Mouse (Mus musculus): ENCODE measurements around the gene Tgif1. TPM values are rescaled to one million over a fixed set of nuclear protein-coding genes. Genes with fewer than 3 reads are reported as not detected.

Gene Tgif1
- total and polyA plus RNA-seq, 2 experiments from 2014 or later: 3.5 to 5.2 TPM

- ATAC-seq (no peak), DNase-seq (no peak)
- WGBS: 98% methylated on average over 1 of the region's 1 CpGs
- Histone ChIP-seq H3K27me3 (ENCODE audit: insufficient read depth, low read length) (no peaks in the 10 kb centered on the region), H3K4me2 (ENCODE audit: low read depth) (no peak overlapping the region), H3K9ac (no peak overlapping the region), H3K36me3 (ENCODE audit: insufficient read depth) (no peaks in the 10 kb centered on the region), H3K27ac (ENCODE audit: low read depth, low read length) (no peak overlapping the region), H3K4me1 (ENCODE audit: insufficient read depth) (no peaks in the 10 kb centered on the region), H3K4me3 (ENCODE audit: low read depth, low read length) (no peak overlapping the region), H3K9me3 (ENCODE audit: low read length) (no peaks in the 10 kb centered on the region)
- no peak for TF ChIP-seq CTCF (IDR thresholded peaks at IDR 0.05; ENCODE audit: low read depth)
These were observed 45.5 kb downstream of the Tgif1 start for GRCm38 (mm10) chr17:70807885-70808284.

GRCm38 (mm10) chr17:70806600-70806999 is 46.7 kb downstream of the Tgif1 start:
- Histone ChIP-seq H3K9me3 (ENCODE audit: low read length) (no peaks in the 10 kb centered on the region), H3K36me3 (ENCODE audit: insufficient read depth) (no peaks in the 10 kb centered on the region), H3K4me1 (ENCODE audit: insufficient read depth) (no peaks in the 10 kb centered on the region), H3K27me3 (ENCODE audit: insufficient read depth, low read length) (no peaks in the 10 kb centered on the region), H3K4me2 (ENCODE audit: low read depth) (no peak overlapping the region), H3K27ac (ENCODE audit: low read depth, low read length) (no peak overlapping the region), H3K4me3 (ENCODE audit: low read depth, low read length) (no peak overlapping the region), H3K9ac (no peak overlapping the region)
- ATAC-seq (no peak), DNase-seq (no peak)
- no peak for TF ChIP-seq CTCF (IDR thresholded peaks at IDR 0.05; ENCODE audit: low read depth)
- 83% methylated on average over 2 of the region's 2 CpGs for WGBS

- ATAC-seq: no peak
- H3K9ac ChIP-seq: no peak overlapping the region
- no peak overlapping the region for H3K27ac ChIP-seq (ENCODE audit: low read depth, low read length)
- DNase-seq: no peak
- H3K36me3 ChIP-seq (ENCODE audit: insufficient read depth): no peaks in the 10 kb centered on the region
- H3K4me2 ChIP-seq (ENCODE audit: low read depth): no peak overlapping the region
- no peaks in the 10 kb centered on the region for H3K9me3 ChIP-seq (ENCODE audit: low read length)
- H3K4me1 ChIP-seq (ENCODE audit: insufficient read depth): no peaks in the 10 kb centered on the region
- 96% methylated on average over 9 of the region's 9 CpGs for WGBS
- no peaks in the 10 kb centered on the region for H3K27me3 ChIP-seq (ENCODE audit: insufficient read depth, low read length)
- H3K4me3 ChIP-seq (ENCODE audit: low read depth, low read length): no peak overlapping the region
- TF ChIP-seq CTCF (IDR thresholded peaks at IDR 0.05; ENCODE audit: low read depth): no peak
These were observed 47.5 kb downstream of the Tgif1 start for GRCm38 (mm10) chr17:70805866-70806265.

DNA sequence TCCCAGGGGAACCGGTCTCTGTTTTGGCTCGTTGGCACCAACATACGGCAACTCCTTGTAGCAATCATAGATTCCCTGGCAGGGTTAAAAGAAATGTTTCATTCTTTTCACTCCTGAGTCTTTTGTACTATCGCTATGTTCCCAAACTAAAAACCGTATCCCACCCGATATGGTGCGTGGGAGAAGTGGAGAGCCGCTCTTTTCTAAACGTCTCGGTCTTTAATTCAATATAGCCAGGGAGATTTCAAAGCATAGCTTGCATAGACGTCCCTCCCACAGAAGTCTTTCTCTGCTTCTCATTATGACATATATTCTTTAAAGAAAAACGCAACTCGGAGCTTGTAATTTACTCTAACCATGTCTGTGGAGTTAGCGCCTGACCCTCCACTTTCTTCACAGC is 51.3 kb downstream of the Tgif1 start:
- Histone ChIP-seq H3K4me2 (ENCODE audit: low read depth) (no peak overlapping the region), H3K4me3 (ENCODE audit: low read depth, low read length) (no peak overlapping the region), H3K36me3 (ENCODE audit: insufficient read depth) (no peaks in the 10 kb centered on the region), H3K9me3 (ENCODE audit: low read length) (no peaks in the 10 kb centered on the region), H3K27ac (ENCODE audit: low read depth, low read length) (no peak overlapping the region), H3K4me1 (ENCODE audit: insufficient read depth) (no peaks in the 10 kb centered on the region), H3K27me3 (ENCODE audit: insufficient read depth, low read length) (no peaks in the 10 kb centered on the region), H3K9ac (no peak overlapping the region)
- WGBS: 68% methylated on average over 14 of the region's 14 CpGs
- ATAC-seq (no peak), DNase-seq (no peak)
- TF ChIP-seq CTCF (IDR thresholded peaks at IDR 0.05; ENCODE audit: low read depth): no peak

- Histone ChIP-seq H3K9ac (no peak overlapping the region), H3K27ac (ENCODE audit: low read depth, low read length) (no peak overlapping the region), H3K27me3 (ENCODE audit: insufficient read depth, low read length) (no peaks in the 10 kb centered on the region), H3K4me1 (ENCODE audit: insufficient read depth) (0 out of 2 replicates have a peak, but pooled peaks cover 3% of the 10 kb centered on the region), H3K4me2 (ENCODE audit: low read depth) (no peak overlapping the region), H3K36me3 (ENCODE audit: insufficient read depth) (no peaks in the 10 kb centered on the region), H3K4me3 (ENCODE audit: low read depth, low read length) (no peak overlapping the region), H3K9me3 (ENCODE audit: low read length) (no peaks in the 10 kb centered on the region)
- no peak for ATAC-seq
- no peak for TF ChIP-seq CTCF (IDR thresholded peaks at IDR 0.05; ENCODE audit: low read depth)
- DNase-seq: no peak
- 68% methylated on average over 4 of the region's 4 CpGs for WGBS
These were observed 54.1 kb downstream of the Tgif1 start for GRCm38 (mm10) chr17:70799266-70799665.

GRCm38 (mm10) chr17:70797773-70798045 is 55.6 kb downstream of the Tgif1 start:
- no peak overlapping the region for H3K27ac ChIP-seq (ENCODE audit: low read depth, low read length)
- no peaks in the 10 kb centered on the region for H3K36me3 ChIP-seq (ENCODE audit: insufficient read depth)
- 78% methylated on average over 1 of the region's 1 CpGs for WGBS
- no peak for TF ChIP-seq CTCF (IDR thresholded peaks at IDR 0.05; ENCODE audit: low read depth)
- no peak overlapping the region for H3K9ac ChIP-seq
- H3K4me1 ChIP-seq (ENCODE audit: insufficient read depth): 0 out of 2 replicates have a peak, but pooled peaks cover 5% of the 10 kb centered on the region
- no peak overlapping the region for H3K4me2 ChIP-seq (ENCODE audit: low read depth)
- H3K4me3 ChIP-seq (ENCODE audit: low read depth, low read length): no peak overlapping the region
- ATAC-seq: no peak
- H3K27me3 ChIP-seq (ENCODE audit: insufficient read depth, low read length): no peaks in the 10 kb centered on the region
- no peak for DNase-seq
- no peaks in the 10 kb centered on the region for H3K9me3 ChIP-seq (ENCODE audit: low read length)

DNA sequence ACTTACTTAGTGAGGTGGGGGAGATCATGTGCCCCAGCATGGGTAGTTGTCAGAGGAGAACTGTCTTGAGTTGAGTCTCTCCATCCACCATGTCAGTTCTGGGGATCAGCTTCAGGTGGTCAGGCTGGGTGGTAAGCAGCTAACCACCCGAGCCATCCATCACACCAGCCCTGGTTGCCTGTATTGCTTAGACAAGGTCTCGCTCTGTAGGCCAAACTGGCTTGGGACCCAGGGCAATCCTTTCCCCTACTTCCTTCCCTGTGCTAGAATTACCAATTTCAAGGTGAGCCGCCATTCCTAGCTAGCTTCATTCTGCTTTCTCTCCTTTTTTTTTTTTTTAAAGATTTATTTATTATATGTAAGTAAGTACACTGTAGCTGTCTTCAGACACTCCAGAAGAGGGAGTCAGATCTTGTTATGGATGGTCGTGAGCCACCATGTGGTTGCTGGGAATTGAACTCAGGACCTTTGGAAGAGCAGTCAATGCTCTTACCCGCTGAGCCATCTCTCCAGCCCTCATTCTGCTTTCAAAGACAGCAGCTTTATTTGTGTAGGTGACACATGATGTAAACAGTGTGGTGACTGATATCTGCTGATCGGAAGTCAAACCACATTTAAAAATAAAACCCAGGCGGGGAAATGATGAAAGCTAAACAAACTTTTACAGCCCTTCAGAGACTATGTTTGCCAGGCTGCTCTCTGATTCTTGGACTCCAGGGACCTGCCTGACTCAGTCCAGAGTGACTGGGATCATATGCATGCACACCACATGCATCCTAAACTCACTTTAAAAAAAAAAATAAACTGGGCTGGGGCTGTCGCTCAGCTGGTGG is 56.2 kb downstream of the Tgif1 start:
- Histone ChIP-seq H3K4me3 (ENCODE audit: low read depth, low read length) (no peak overlapping the region), H3K9me3 (ENCODE audit: low read length) (no peaks in the 10 kb centered on the region), H3K9ac (no peak overlapping the region), H3K4me1 (ENCODE audit: insufficient read depth) (0 out of 2 replicates have a peak, but pooled peaks cover 5% of the 10 kb centered on the region), H3K4me2 (ENCODE audit: low read depth) (no peak overlapping the region), H3K27me3 (ENCODE audit: insufficient read depth, low read length) (no peaks in the 10 kb centered on the region), H3K36me3 (ENCODE audit: insufficient read depth) (no peaks in the 10 kb centered on the region), H3K27ac (ENCODE audit: low read depth, low read length) (no peak overlapping the region)
- ATAC-seq (no peak), DNase-seq (no peak)
- WGBS: 85% methylated on average over 8 of the region's 8 CpGs
- TF ChIP-seq CTCF (IDR thresholded peaks at IDR 0.05; ENCODE audit: low read depth): no peak
